Mouse (Mus musculus) myocyte (in vitro differentiated cells): ENCODE results near the gene Baat. TPM values are rescaled to one million over a fixed set of nuclear protein-coding genes. Genes with fewer than 3 reads are reported as not detected.

ENCODE experiments used
- H3K27me3 ChIP-seq: one replicate; pipeline ENCODE4 v1.6.1; 2011; ENCODE audit not compliant: control insufficient read depth, insufficient read depth, insufficient read length
- H3K36me3 ChIP-seq: one replicate; pipeline ENCODE4 v1.6.1; 2011; ENCODE audit not compliant: control insufficient read depth, insufficient read depth
- H3K4me2 ChIP-seq: one replicate; pipeline ENCODE4 v1.6.1; 2011; ENCODE audit warnings: low read depth, control low read depth
- H3K4me3 ChIP-seq: one replicate; pipeline ENCODE4 v1.5.1; 2011; ENCODE audit warnings: mild to moderate bottlenecking, control low read depth, moderate library complexity
- H3K79me2 ChIP-seq: one replicate; pipeline ENCODE4 v1.6.1; 2011; ENCODE audit not compliant: control insufficient read depth, insufficient read depth
- H3ac ChIP-seq: one replicate; pipeline ENCODE4 v1.6.1; 2011; ENCODE audit not compliant: control insufficient read depth, insufficient read length
- CEBPB ChIP-seq: IDR thresholded peaks from 2 replicates; pipeline ENCODE4 v1.6.1; 2011; ENCODE audit warnings: mild to moderate bottlenecking, moderate library complexity; ENCODE audit not compliant: poor library complexity, insufficient read depth, severe bottlenecking
- E2F4 ChIP-seq: IDR thresholded peaks from one replicate; pipeline ENCODE4 v1.6.1; 2011; ENCODE audit warnings: mild to moderate bottlenecking, control low read depth, moderate library complexity; ENCODE audit not compliant: insufficient read depth
- MAX ChIP-seq: IDR thresholded peaks from one replicate; pipeline ENCODE4 v1.6.1; 2011; ENCODE audit warnings: low read depth, mild to moderate bottlenecking, control low read depth
- MYOD1 ChIP-seq, 3 experiments: IDR thresholded peaks; one replicate each; pipeline ENCODE4 v1.6.1; 2011; ENCODE audit warnings: control low read depth in 2 of 3, low read depth in 2 of 3, mild to moderate bottlenecking in 2 of 3, moderate library complexity in 1 of 3; ENCODE audit not compliant: insufficient read length in 2 of 3, control insufficient read depth in 1 of 3
- MYOG ChIP-seq, 3 experiments: IDR thresholded peaks; one replicate each; pipeline ENCODE4 v1.6.1; 2011; ENCODE audit warnings: control low read depth in 2 of 3, low read depth in 2 of 3, mild to moderate bottlenecking in 2 of 3; ENCODE audit not compliant: insufficient read length in 2 of 3, control insufficient read depth in 1 of 3, insufficient read depth in 1 of 3
- POLR2A ChIP-seq: IDR thresholded peaks from one replicate; pipeline ENCODE4 v1.6.1; 2011; ENCODE audit warnings: low read depth, mild to moderate bottlenecking, control low read depth, moderate library complexity; ENCODE audit not compliant: insufficient read length
- POLR2AphosphoS2 ChIP-seq: IDR thresholded peaks from one replicate; pipeline ENCODE4 v1.6.1; 2011; ENCODE audit warnings: low read depth, control low read depth; ENCODE audit not compliant: insufficient read length
- REST ChIP-seq: IDR thresholded peaks from one replicate; pipeline ENCODE4 v1.6.1; 2011; ENCODE audit warnings: mild to moderate bottlenecking, control low read depth, moderate library complexity; ENCODE audit not compliant: insufficient read depth, insufficient read length
- SRF ChIP-seq: IDR thresholded peaks from one replicate; pipeline ENCODE4 v1.6.1; 2011; ENCODE audit warnings: low read depth; ENCODE audit not compliant: control insufficient read depth, insufficient read length
- TCF12 ChIP-seq: IDR thresholded peaks from one replicate; pipeline ENCODE4 v1.6.1; 2011; ENCODE audit warnings: mild to moderate bottlenecking, control low read depth; ENCODE audit not compliant: poor library complexity, insufficient read depth, severe bottlenecking
- TCF3 ChIP-seq: IDR thresholded peaks from one replicate; pipeline ENCODE4 v1.6.1; 2011; ENCODE audit warnings: low read depth, control low read depth; ENCODE audit not compliant: insufficient read length
- USF1 ChIP-seq: IDR thresholded peaks from one replicate; pipeline ENCODE4 v1.6.1; 2011; ENCODE audit warnings: low read depth, mild to moderate bottlenecking, control low read depth, moderate library complexity
- polyA plus RNA-seq: library from polyadenylated mRNA; unstranded; fragments of >200 nt; fragmentation: generic; extraction: Trizol; gene quantifications from one replicate; pipeline ENCODE4 v1.2.1, GENCODE M21; 2012; ENCODE audit warnings: missing spikeins

Baat gene
- polyA plus RNA-seq, 1 experiment, result not detected

DNA sequence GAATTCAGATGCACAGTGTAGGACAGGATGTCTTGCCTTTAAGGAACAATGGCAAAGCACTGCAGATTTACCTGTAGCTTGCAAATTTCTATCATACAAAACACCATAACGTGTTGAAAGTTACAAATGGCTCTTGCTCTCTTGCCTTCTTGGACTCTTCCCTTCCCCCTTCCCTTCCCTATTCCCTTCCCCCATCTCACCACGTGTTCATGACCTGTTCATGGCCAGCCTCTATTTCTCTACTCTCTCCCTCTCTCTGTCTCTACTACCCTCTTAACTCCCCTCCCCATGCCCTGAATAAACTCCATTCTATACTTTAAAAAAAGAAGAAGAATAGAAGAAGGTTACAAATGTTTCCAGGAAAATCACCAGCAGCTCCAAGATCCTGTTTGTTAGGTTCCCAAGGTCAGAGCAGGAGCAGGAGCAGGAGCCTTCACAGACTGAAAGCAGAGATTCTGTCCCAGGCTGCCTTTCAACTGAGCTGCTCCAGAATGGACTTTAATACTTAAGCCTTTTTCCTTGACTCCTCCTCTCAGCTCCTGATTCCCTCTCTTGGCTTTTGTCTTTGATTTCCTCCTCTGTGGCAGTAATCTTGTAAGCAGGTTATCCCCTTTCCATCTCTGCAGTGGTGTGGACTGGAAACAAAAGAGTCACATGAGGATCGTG, 32.8 kb downstream of the Baat start, which contains the start of gene Acnat1:
TSS of gene Acnat1 (minus strand) at position 478 of the 666 bp plus-strand sequence.
- Histone ChIP-seq H3K36me3 (no peaks in the 10 kb centered on the region), H3ac (no peak within 1 kb of the TSS), H3K79me2 (no peaks in the 10 kb centered on the region), H3K4me3 (no peak within 1 kb of the TSS), H3K27me3 (no peaks in the 10 kb centered on the region), H3K4me2 (no peak within 1 kb of the TSS)
- TF ChIP-seq CEBPB (no peak), POLR2AphosphoS2 (no peak), SRF (no peak), MYOD1 (IDR thresholded peaks at IDR 0.05; ENCODE audit: control insufficient read depth in 1 of 3, insufficient read length in 2 of 3, low read depth in 2 of 3) (no peak), TCF3 (no peak), MAX (no peak), E2F4 (no peak), TCF12 (no peak), POLR2A (no peak), MYOG (IDR thresholded peaks at IDR 0.05; ENCODE audit: control insufficient read depth in 1 of 3, insufficient read depth in 1 of 3, insufficient read length in 2 of 3, low read depth in 2 of 3) (no peak), USF1 (no peak), REST (no peak)

DNA sequence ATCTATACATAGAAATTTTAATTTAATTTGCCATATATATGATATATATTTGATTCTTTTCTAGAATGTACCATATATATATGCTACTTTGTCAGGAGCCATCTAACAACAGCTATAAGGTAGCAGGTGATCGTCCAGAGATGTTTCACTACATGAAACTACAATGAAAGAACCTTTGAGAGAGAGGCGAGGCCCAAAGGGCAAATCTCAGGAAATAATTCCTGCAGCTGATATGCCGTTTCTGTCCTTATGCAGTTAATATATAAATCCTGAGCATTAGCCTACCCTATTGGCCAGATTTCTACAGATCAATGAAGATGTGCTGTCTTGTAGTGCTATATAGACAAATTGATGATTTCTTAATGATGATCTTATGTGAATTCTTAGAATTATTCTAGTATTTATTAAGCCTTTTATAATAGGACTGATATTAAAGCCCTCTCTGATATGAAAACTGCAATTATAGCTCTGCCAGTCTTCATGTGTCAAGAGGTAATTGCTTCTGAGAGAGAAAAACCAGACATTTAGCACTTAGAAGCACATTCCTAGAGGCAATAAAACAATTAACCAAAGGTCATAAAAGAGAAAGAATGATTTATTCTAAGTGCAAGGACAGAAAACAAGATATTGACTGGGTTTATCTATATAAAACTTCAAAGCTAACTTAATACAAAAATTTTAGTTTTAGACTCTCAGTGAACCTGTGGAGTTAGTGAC, 36.8 kb downstream of the Baat start:
- no peak for TF ChIP-seq POLR2A
- TF ChIP-seq TCF3, result no peak
- no peak for TF ChIP-seq MYOD1 (IDR thresholded peaks at IDR 0.05; ENCODE audit: control insufficient read depth in 1 of 3, insufficient read length in 2 of 3, low read depth in 2 of 3)
- no peak for TF ChIP-seq MYOG (IDR thresholded peaks at IDR 0.05; ENCODE audit: control insufficient read depth in 1 of 3, insufficient read depth in 1 of 3, insufficient read length in 2 of 3, low read depth in 2 of 3)
- TF ChIP-seq MAX, result no peak
- no peak for TF ChIP-seq E2F4
- no peak for TF ChIP-seq CEBPB
- no peak for TF ChIP-seq TCF12
- TF ChIP-seq REST, result no peak
- TF ChIP-seq USF1, result no peak
- no peak for TF ChIP-seq SRF
- no peak for TF ChIP-seq POLR2AphosphoS2
- H3K36me3 ChIP-seq, result no peaks in the 10 kb centered on the region
- H3K27me3 ChIP-seq, result no peaks in the 10 kb centered on the region
- H3K79me2 ChIP-seq, result no peaks in the 10 kb centered on the region
- H3K4me3 ChIP-seq, result no peak overlapping the region
- H3ac ChIP-seq, result no peak overlapping the region
- H3K4me2 ChIP-seq, result no peak overlapping the region

DNA sequence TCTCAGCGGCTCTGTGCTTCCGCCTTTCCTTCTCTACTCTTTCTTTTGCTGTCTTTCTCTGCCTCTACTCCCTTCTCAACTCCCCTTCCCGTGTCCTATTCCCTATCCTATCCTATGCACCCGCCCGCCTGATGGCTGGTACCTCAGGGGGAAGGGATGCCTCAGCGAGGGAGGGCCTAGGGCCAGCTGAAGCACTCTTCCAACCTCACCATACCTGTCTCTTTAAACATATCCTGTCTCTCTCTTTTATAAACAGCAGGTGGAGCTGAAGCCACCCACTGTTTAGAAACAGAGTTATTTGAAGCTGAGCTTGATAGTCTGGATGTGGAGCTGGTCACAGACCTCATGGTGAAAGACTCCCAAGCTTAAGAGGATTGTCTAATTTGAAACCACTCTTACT, 39.0 kb downstream of the Baat start:
- TF ChIP-seq POLR2AphosphoS2, result no peak
- no peak for TF ChIP-seq CEBPB
- no peak for TF ChIP-seq MAX
- no peak for TF ChIP-seq USF1
- TF ChIP-seq TCF3, result no peak
- no peak for TF ChIP-seq MYOG (IDR thresholded peaks at IDR 0.05; ENCODE audit: control insufficient read depth in 1 of 3, insufficient read depth in 1 of 3, insufficient read length in 2 of 3, low read depth in 2 of 3)
- no peak for TF ChIP-seq TCF12
- no peak for TF ChIP-seq REST
- TF ChIP-seq MYOD1 (IDR thresholded peaks at IDR 0.05; ENCODE audit: control insufficient read depth in 1 of 3, insufficient read length in 2 of 3, low read depth in 2 of 3), result no peak
- TF ChIP-seq POLR2A, result no peak
- no peak for TF ChIP-seq E2F4
- no peak for TF ChIP-seq SRF
- Histone ChIP-seq H3ac (no peak overlapping the region), H3K4me2 (no peak overlapping the region), H3K27me3 (no peaks in the 10 kb centered on the region), H3K4me3 (no peak overlapping the region), H3K36me3 (no peaks in the 10 kb centered on the region), H3K79me2 (no peaks in the 10 kb centered on the region)

DNA sequence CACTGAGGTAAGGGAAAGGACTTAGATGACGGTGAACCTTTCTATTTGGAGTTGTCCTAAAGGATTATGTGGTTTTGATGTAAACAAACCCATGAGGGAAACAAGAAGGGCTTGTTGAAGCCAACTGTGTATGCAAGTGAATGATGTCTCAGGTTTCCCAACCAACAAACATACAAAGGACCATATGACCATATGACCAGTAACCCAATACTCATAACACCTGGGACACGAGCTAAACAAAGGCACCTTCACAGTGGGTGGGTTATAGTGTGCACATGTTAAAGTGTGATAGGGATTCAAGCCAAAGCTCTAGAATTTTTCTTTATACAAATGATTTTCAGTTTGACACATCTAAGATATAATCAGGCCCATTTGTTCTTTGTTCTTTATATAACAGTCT, 50.2 kb downstream of the Baat start:
- Histone ChIP-seq H3K36me3 (no peaks in the 10 kb centered on the region), H3ac (no peak overlapping the region), H3K4me2 (no peak overlapping the region), H3K27me3 (no peaks in the 10 kb centered on the region), H3K79me2 (no peaks in the 10 kb centered on the region), H3K4me3 (no peak overlapping the region)
- no peak for TF ChIP-seq CEBPB
